Mouse (Mus musculus): Measurements from ENCODE around the gene Ifna2. TPM values are rescaled to one million over a fixed set of nuclear protein-coding genes. Genes with fewer than 3 reads are reported as not detected.

Gene Ifna2
- polyA plus RNA-seq (2016; fragmentation: Nextera tagmentation; extraction: Ambion mirVana): not detected in 2 replicates

GRCm38 (mm10) chr4:88683812-88684211 lies at the start of gene Ifna2:
TSS of gene Ifna2 (minus strand) at chr4:88683912.
- Histone ChIP-seq H3K4me3 (no peak within 1 kb of the TSS), H3K27me3 (ENCODE audit: low read depth, poor library complexity, severe bottlenecking) (no peaks in the 10 kb centered on the region), H3K9me3 (replicated peaks) (no peaks in the 10 kb centered on the region), H3K4me1 (no peaks in the 10 kb centered on the region), H3K27ac (replicated peaks) (no peak within 1 kb of the TSS), H3K36me3 (no peaks in the 10 kb centered on the region)
- DNase-seq (ENCODE audit: low spot score): no peak
- WGBS: 89% methylated on average over 1 of the region's 1 CpGs

DNA sequence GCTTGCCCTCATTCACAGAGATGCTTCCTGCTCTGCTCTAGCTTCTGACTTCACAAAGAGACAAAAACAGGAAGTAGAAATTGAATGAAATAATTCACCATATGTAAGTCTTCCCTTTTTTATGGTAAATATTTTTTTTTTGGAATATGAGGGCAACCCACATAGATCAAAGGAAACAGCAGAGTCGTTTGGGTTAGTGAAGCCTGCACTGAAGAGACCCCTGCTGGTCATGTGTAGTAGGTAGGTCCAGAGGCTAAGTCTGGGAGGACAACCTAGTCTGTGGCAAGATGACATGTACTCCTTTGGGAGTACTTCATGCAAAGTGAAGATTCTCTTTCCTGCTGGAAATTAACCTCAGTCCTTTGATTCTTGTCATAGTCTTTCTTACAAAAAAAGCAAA lies 43.6 kb upstream of the Ifna2 start:
- 3% methylated on average over 1 of the region's 1 CpGs for WGBS
- H3K36me3 ChIP-seq: no peaks in the 10 kb centered on the region
- DNase-seq (ENCODE audit: low spot score): no peak

DNA sequence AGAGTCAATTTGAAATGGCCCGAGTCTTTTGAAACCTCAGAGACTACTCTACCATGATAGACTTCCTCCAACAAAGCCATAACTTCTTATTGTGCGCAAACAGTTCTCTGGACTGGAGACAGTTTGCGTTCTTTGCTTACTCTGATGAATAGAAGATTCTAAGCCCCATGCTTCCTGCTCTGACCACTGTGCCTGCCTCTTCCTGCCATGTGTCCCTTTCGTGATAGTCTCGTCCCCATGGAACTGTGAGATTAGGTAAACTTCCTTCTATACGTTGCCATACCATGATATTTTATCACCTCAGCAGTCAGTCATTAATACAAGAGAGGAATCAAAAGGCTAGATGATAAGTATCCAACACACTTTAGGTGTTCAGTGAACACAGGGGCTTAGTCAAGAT lies 43.0 kb upstream of the Ifna2 start:
- no peaks in the 10 kb centered on the region for H3K27me3 ChIP-seq (ENCODE audit: low read depth, poor library complexity, severe bottlenecking)
- H3K9me3 ChIP-seq (replicated peaks): no peaks in the 10 kb centered on the region
- H3K4me3 ChIP-seq: no peak overlapping the region
- H3K36me3 ChIP-seq: no peaks in the 10 kb centered on the region
- peaks cover 4% of the 10 kb centered on the region; the same call in 1 of the 2 replicates for H3K4me1 ChIP-seq
- no peak overlapping the region for H3K27ac ChIP-seq (replicated peaks)
- 87% methylated on average over 6 of the region's 6 CpGs for WGBS
- no peak for DNase-seq (ENCODE audit: low spot score)

More for the DNA sequence above, 43.6 kb upstream of the Ifna2 start:
- Histone ChIP-seq H3K4me1 (peaks cover 4% of the 10 kb centered on the region; the same call in 1 of the 2 replicates), H3K9me3 (replicated peaks) (no peaks in the 10 kb centered on the region), H3K27me3 (ENCODE audit: low read depth, poor library complexity, severe bottlenecking) (no peaks in the 10 kb centered on the region), H3K27ac (replicated peaks) (no peak overlapping the region), H3K4me3 (no peak overlapping the region)

GRCm38 (mm10) chr4:88723497-88724090 lies 39.9 kb upstream of the Ifna2 start:
- peaks cover 32% of the 10 kb centered on the region for H3K4me1 ChIP-seq
- no peak for DNase-seq (ENCODE audit: low spot score)
- H3K27me3 ChIP-seq (ENCODE audit: low read depth, poor library complexity, severe bottlenecking): no peaks in the 10 kb centered on the region
- H3K9me3 ChIP-seq (replicated peaks): no peaks in the 10 kb centered on the region
- 68% methylated on average over 8 of the region's 8 CpGs for WGBS
- no peak overlapping the region for H3K27ac ChIP-seq (replicated peaks)
- peaks cover 26% of the 10 kb centered on the region for H3K36me3 ChIP-seq
- no peak overlapping the region for H3K4me3 ChIP-seq

DNA sequence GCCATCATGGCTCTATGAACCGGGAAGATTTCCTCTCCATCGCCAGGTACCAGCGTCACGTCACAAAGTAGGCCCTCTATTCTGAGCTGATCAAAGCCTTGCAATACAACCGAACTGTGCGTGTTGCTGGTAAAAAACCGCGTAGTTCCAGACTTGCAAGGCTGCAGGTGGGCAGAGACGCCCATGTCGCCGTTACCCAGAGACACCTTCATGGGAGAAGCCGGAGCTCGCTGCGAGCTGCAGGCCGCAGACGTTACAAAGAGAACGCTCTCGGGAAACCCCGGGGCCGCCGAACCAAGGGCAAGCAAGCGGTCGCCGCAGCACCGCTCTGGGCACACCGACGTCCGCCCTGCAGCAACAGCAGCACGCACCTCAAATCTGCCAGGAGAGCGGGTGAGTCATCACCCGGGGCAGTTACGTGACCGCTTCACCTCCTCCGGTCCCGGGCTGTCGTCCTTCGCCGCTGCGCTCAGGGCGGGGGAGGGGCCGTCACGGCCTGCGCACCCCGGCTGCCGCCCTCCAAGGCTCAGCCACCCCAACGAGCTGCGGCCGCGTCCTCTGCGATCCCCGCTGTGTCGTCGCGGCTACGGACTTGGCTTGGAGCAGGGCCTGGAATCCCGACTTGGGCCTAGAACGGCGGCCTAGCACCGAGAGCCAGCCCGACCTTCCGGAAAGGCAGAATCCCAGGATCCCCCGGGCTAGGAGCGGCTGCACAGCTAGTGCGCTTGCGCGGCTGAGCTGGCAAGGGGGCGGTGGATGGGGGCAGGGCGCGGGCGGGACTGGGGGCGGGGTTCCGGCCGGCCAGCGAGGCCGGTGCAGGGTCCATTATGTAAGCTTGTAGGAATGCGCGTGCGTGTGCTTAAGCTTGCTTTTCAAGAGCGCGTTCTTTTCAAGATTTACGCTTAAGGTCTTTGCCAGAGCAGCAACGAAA lies 38.3 kb upstream of the Ifna2 start, which contains the start of the genes Gm26566 and Klhl9:
TSS of gene Gm26566 (plus strand) at position 15 of the 931 bp plus-strand sequence.
TSS of gene Klhl9 (minus strand) at position 675 of the 931 bp plus-strand sequence.
- Histone ChIP-seq H3K36me3 (peaks cover 42% of the 10 kb centered on the region), H3K27ac (replicated peaks) (peak within 1 kb of the TSS; percentile 99), H3K4me3 (peak within 1 kb of the TSS; percentile 81), H3K27me3 (ENCODE audit: low read depth, poor library complexity, severe bottlenecking) (no peaks in the 10 kb centered on the region), H3K9me3 (replicated peaks) (no peaks in the 10 kb centered on the region), H3K4me1 (peaks cover 40% of the 10 kb centered on the region)
- peak; percentile 97 for DNase-seq (ENCODE audit: low spot score)
- WGBS: under 1% methylated on average over 81 of the region's 82 CpGs

- Histone ChIP-seq H3K4me3 (peak overlapping the region; percentile 81), H3K4me1 (peaks cover 40% of the 10 kb centered on the region), H3K36me3 (peaks cover 75% of the 10 kb centered on the region), H3K27ac (replicated peaks) (no peak overlapping the region), H3K27me3 (ENCODE audit: low read depth, poor library complexity, severe bottlenecking) (no peaks in the 10 kb centered on the region), H3K9me3 (replicated peaks) (peaks cover 9% of the 10 kb centered on the region; the same call in 1 of the 2 replicates)
- WGBS: 76% methylated on average over 1 of the region's 1 CpGs
- DNase-seq (ENCODE audit: low spot score): no peak
Observed at GRCm38 (mm10) chr4:88718715-88719114, 35.0 kb upstream of the Ifna2 start.

GRCm38 (mm10) chr4:88715059-88715458 lies 31.3 kb upstream of the Ifna2 start:
- no peaks in the 10 kb centered on the region for H3K27me3 ChIP-seq (ENCODE audit: low read depth, poor library complexity, severe bottlenecking)
- peaks cover 74% of the 10 kb centered on the region for H3K36me3 ChIP-seq
- no peak overlapping the region for H3K4me3 ChIP-seq
- peaks cover 22% of the 10 kb centered on the region for H3K4me1 ChIP-seq
- no peak overlapping the region for H3K27ac ChIP-seq (replicated peaks)
- peaks cover 9% of the 10 kb centered on the region; the same call in 1 of the 2 replicates for H3K9me3 ChIP-seq (replicated peaks)
- no peak for DNase-seq (ENCODE audit: low spot score)

DNA sequence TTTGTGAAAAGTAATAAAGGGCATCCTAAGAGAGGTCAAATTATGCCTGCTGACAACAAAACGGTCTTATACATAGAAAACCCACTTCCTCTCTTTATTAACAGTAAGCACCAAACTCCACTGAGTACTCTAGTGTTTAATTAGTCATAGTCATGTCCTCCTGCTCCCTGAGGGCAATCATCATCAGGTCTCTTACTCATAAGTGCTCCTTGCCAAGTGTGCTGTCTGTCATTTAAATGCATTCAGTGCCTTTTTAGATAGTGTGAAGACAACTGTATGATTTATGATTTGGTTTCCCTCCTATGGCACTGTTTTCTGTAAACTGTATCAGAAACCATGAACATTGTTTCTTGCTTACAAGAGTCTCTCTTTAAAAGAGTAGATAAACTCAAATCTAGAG lies 30.6 kb upstream of the Ifna2 start:
- WGBS: 82% methylated on average over 1 of the region's 1 CpGs
- H3K36me3 ChIP-seq: peaks cover 66% of the 10 kb centered on the region

GRCm38 (mm10) chr4:88707128-88707826 lies 23.6 kb upstream of the Ifna2 start:
- H3K36me3 ChIP-seq: no peaks in the 10 kb centered on the region
- 96% methylated on average over 1 of the region's 1 CpGs for WGBS
- no peaks in the 10 kb centered on the region for H3K4me1 ChIP-seq

More for the DNA sequence above, 30.6 kb upstream of the Ifna2 start:
- Histone ChIP-seq H3K27ac (replicated peaks) (no peak overlapping the region), H3K4me3 (no peak overlapping the region), H3K4me1 (peaks cover 14% of the 10 kb centered on the region), H3K27me3 (ENCODE audit: low read depth, poor library complexity, severe bottlenecking) (no peaks in the 10 kb centered on the region), H3K9me3 (replicated peaks) (peaks cover 9% of the 10 kb centered on the region; the same call in 1 of the 2 replicates)
- DNase-seq (ENCODE audit: low spot score): no peak

DNA sequence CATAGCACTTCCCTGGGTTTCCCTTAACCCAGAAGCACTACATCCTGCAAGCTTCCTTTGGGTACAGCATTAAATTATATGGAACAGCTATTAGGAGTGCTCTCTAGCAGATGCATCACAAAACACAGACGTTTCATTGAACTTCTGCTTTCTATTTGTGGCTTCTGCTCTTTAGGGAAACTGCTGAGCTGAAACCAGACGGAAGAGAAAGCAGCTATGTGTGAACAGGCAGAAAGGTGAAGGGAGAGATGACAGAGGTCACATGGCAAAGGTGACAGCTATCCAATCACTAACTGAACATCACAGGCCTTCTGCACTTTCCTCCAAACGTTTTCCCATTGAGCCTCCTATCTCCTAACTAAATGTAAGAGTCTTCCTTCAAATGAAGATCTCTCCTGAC lies 22.2 kb upstream of the Ifna2 start:
- WGBS: 49% methylated on average over 3 of the region's 3 CpGs
- Histone ChIP-seq H3K27ac (replicated peaks) (no peak overlapping the region), H3K27me3 (ENCODE audit: low read depth, poor library complexity, severe bottlenecking) (no peaks in the 10 kb centered on the region), H3K4me1 (no peaks in the 10 kb centered on the region), H3K4me3 (no peak overlapping the region), H3K9me3 (replicated peaks) (no peaks in the 10 kb centered on the region), H3K36me3 (no peaks in the 10 kb centered on the region)
- DNase-seq (ENCODE audit: low spot score): no peak

More at GRCm38 (mm10) chr4:88707128-88707826, 23.6 kb upstream of the Ifna2 start:
- H3K27me3 ChIP-seq (ENCODE audit: low read depth, poor library complexity, severe bottlenecking): no peaks in the 10 kb centered on the region
- H3K9me3 ChIP-seq (replicated peaks): no peaks in the 10 kb centered on the region
- no peak overlapping the region for H3K4me3 ChIP-seq
- H3K27ac ChIP-seq (replicated peaks): no peak overlapping the region
- no peak for DNase-seq (ENCODE audit: low spot score)

DNA sequence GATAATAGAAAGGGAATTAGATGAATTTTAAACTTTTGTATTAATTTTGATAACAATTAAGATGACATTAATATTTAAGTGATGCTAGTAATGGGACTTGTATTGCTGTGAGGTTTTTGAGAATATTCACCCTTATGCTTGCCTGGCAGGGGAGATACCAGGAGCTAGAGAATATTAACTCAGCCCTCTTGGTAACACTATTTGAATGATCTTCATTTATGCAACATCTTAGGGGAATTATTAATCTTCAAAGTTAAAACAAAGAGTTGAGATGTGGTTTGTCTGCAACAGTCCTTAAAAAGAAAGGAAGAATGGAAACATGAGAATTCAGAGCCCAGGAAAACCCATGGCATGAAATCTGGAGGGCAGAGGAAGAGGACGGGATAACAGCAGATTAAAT lies 15.6 kb upstream of the Ifna2 start:
- no peak overlapping the region for H3K27ac ChIP-seq (replicated peaks)
- no peaks in the 10 kb centered on the region for H3K36me3 ChIP-seq
- no peak for DNase-seq (ENCODE audit: low spot score)
- no peaks in the 10 kb centered on the region for H3K27me3 ChIP-seq (ENCODE audit: low read depth, poor library complexity, severe bottlenecking)
- H3K4me1 ChIP-seq: no peaks in the 10 kb centered on the region
- H3K4me3 ChIP-seq: no peak overlapping the region
- no peaks in the 10 kb centered on the region for H3K9me3 ChIP-seq (replicated peaks)
- WGBS: 93% methylated on average over 1 of the region's 1 CpGs

GRCm38 (mm10) chr4:88698781-88699180 lies 15.1 kb upstream of the Ifna2 start:
- Histone ChIP-seq H3K4me3 (no peak overlapping the region), H3K27me3 (ENCODE audit: low read depth, poor library complexity, severe bottlenecking) (no peaks in the 10 kb centered on the region), H3K36me3 (no peaks in the 10 kb centered on the region), H3K4me1 (no peaks in the 10 kb centered on the region), H3K27ac (replicated peaks) (no peak overlapping the region), H3K9me3 (replicated peaks) (no peaks in the 10 kb centered on the region)
- no peak for DNase-seq (ENCODE audit: low spot score)
- 85% methylated on average over 5 of the region's 5 CpGs for WGBS
